Mouse (Mus musculus) T-cell, adult 2 months (primary cell): Measurements from ENCODE around the gene Unc13a.

ENCODE experiments used
- DNase-seq: peaks from one replicate; pipeline ENCODE4 v3.0.0; 2022; ENCODE audit warnings: low spot score

The Unc13a gene

DNA sequence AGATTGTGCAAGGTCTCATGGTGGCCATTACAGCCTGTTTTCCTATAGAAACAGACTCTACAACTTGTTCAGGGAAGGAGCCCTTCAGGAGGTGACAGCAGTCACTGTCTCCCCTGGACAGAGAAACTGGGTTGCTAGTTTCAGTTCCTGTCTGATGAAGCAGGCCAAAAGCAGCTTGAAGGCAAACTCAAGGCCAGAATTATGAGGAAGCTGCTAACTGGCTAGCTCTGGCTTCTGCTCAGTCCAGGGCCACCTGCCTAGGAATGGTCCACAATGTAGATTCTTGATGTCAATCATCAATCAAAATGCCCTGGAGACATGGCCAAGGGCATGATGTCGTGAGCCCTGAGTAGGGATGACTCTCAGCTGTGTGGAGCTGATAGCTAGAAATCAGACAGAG lies 46.5 kb downstream of the Unc13a start:
- no peak for DNase-seq

DNA sequence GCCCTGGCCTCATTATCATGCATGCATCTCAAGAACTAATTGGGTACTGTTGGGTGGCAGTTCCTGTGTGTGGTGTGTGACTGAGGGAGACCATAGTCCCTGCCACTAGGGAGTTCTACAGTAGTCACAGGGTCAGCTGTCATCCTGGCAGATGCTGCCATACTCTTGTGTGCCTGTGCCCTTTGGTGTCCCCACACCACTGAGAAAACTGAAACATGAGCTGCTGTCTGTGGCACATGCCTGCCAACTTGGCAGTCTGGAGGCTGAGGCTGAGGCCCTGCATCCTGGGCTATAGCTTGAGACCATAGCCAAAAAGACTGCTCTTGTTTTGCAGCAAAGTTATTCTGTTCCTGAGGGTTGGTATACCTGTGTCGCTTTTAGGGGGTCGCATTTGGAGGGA lies 51.8 kb downstream of the Unc13a start:
- DNase-seq: no peak

DNA sequence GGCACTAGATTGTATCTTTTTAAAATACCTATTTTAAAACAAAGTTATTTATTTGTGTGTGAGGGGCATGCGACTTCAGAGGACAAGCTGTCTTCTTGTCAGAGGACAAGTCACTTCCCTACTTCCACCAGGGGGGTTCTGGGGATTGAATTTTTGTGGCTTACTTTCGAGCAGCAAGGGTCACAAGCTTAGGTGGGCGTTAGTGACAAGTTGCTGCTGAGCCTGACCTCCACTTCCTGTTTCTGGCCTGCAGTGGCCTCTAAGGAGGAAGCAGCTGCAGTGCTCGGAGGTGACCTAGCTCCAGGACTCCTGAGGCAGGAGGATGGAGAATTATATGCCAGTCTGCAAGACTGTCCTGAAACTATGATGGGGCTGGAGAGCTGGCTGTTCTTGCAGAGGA lies 58.1 kb downstream of the Unc13a start:
- no peak for DNase-seq

DNA sequence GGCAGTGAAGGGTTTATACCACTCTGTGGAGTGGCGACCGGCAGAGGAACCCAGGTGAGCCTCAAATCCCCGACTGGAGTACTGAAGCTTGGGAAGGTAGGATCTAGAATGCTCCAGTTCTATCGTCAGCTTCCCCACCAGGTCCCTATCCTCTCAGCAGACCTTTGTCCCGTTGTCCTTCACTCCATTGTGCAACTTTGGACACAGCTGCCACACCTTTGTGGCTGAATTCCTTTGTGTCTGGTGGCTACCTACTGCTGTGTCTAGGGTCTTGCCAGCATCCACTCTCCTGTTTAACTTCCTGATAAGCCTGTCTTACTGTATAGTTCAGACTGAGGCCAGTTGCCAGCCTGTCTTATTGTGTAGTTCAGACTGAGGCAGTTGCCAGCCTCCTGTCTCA lies 59.4 kb downstream of the Unc13a start:
- no peak for DNase-seq

DNA sequence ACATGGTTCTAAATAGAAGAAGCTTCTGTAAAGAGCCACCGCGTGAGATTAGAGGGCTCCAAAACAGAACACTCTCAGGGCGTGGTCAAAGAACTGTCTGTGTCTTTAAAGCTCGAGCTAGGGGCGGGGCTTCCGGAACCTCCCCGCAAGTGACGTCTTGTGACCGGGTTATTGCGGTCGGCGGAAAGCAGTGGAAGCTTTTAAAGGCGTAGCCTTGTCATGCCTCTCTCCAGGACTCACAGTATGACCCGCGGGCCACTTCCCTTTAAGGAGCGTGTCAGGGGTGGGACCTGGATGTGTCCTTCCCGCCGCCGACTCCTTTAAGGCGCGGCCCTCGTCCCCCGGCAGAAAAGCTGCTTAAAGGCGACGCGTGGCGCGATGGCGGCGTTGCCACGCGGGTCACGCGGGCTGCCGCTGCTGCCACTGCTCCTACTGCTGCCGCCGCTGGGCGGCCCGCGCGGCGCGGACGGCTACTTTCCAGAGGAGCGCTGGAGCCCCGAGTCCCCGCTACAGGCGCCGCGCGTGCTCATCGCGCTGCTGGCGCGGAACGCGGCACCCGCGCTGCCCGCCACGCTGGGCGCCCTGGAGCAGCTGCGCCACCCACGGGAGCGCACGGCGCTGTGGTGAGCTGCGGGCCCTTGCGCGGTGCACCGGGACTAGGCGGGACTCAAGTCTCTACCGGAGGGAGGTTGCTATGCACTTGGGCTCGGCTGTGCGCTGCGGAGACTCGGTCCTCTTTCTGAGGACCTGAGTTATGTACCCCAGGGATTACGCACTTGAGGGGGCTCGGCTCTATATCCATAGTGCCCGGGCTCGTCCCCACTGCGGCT lies 60.5 kb downstream of the Unc13a start, which contains the start of gene Colgalt1:
Gene Colgalt1 (plus strand): TSS at position 177 of the 830 bp plus-strand sequence.
- DNase-seq: peak; percentile 99

DNA sequence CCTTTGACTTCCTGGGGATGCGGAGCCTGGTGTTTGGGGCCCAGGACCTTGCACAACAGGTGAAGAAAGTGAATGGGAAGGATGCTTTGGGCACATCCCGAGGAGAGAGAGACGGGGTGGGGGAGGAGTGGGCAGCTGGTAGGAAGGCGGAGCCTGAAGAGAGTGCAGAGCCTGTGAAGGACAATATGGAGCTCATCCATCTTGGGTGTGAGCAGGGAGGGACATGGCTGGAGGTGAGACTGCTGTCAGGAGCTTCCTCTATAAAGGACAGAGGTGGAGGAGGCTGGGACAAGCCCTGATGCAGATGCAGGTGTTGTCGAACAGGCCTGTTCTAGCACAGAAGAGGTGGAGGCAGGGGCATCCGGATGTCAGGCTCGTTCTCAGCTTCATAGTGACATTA lies 67.5 kb downstream of the Unc13a start:
- no peak for DNase-seq

DNA sequence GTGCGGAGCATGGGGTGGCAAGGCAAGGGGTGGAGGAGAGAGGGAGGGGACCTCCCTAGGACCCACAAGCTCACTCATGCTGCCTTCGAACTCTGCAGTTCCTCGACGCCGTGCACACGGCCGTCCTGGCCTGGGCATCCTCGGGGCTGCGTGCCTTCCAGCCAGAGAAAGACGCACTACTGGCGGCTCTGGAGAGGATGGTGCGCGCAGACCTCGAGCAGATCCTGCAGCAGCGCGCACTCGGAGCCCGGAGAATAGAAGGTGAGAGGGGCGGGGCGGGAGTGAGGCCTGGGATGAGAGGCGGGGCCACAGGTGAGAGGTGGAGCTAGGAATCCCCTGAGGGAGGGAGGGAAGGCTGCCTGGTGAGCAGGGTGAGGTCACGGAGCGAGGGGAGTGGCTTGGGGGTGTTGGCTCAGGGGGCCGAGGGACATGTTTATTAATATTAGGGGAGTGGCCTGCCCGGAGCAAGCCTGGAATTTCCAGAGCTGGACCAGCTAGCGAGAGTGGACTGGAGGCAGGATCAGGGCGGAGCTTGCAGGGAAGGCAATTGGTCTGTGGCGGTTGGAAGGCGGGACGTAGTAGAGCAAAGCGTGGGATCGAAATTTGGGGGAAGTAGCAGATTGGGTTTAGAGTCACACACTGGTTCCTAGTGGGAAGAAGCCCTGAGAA lies 68.8 kb downstream of the Unc13a start:
- no peak for DNase-seq

DNA sequence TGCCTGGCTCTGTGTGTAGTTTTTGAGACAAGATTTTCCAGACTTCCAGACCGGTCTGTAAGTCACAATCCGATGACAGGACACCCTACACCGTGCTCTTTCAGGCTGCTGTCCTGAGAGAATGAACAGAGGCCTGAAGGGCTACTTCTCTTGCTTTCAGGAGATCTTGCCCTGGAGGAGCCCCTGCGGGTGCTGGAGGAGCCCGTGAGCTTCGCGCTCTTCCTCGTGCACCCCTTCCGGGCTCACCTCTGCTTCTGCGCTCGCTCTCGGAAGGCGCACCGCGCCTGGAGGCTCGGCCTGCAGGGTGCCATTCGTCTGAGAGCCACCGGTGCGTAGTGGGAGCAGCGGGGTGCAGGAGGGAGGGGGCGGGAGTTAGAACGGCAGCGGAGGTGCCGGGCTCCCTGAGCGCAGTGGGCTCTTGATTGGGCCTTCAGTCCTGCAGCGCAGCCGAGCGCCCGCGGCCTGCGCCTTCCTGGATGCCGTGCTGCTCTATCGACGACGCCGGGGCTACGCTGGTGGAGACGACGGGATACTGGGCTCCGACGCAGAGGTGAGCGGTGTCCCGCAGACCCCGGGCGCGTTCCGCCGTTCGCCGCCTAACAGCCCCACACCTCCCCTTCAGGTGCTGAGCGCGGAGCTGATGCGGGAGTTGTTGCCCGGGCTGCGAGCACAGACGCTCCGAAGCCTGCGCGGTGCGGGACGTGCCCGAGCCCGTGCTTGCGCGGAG lies 69.5 kb downstream of the Unc13a start:
- DNase-seq: peak; percentile 22

DNA sequence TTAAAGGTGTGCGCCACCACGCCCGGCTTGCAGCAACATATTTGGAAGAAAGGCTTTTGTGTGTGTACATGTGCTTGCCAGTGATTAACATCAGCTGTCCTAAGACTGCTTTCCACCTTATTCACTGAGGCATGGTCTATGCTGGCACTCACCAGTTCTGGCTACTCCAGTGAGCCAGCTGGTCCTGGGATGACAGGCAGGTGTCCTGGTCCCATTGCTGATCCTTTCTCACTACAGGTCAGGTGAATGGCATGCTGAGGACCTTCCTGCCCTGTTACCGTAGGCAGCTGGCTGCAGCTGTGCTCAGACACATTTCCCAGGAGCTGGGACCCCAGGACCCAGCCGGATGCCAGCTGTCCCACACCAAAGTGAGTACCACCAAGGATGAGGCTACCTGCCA lies 72.7 kb downstream of the Unc13a start:
- no peak for DNase-seq

DNA sequence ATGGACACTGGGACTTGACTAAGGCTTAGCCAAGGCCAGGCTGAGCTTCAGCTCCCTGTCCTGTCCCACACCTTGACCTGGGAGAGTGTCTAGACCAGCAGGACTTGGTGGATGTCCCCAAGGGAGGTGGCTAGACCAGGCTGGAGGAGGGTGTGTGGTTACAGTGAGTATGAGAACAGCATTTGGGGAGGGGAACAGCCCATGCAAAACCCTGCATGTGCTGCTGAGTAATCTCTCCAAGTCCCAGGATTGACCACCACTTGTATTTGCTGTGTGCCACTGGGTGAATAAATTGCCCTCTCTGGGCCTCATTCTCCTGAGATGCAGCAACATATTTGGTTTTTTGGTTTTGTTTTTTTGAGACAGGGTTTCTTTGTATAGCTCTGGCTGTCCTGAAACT lies 73.2 kb downstream of the Unc13a start:
- no peak for DNase-seq

DNA sequence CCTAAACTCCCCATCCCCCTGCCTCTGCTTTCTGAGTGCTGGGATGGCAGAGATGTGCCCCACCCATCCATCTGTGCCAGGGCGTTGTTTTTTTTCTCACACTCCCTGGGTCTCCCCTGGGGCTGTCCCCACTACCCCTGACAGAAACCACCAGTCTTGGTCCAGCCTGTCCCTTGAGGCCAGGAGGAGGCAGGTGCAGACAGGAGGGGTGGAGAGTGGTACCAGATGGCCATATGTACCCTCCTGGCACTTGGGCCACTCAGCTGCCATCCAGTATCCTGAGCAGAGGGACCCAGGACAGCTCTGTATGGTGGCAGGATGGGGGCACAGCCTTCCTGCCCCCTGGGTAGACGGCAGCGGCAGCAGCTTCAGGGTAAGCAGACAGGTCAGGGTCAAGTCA lies 74.1 kb downstream of the Unc13a start, which contains the start of gene Fam129c:
Gene Fam129c (plus strand): TSS at position 198 of the 400 bp plus-strand sequence.
- no peak for DNase-seq

DNA sequence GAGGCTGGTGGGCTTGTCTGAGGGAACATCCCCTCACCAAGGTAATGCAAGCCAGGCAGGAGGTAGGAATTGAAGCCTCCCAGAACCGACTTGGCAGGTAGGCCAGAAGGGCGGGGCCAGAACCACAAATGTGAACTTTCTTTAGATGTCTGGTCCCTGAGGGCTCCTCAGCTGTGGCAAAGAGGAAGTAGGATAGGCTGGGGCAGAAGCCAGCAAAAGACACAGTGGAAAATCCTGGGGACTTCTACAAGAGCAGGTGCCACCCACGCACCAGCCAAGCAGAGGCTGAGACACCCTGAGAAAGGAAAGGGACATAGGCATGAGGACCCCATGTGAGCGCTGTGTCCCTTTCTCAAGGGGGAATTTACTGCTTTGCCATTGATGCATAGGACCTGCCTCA lies 74.8 kb downstream of the Unc13a start:
- DNase-seq: no peak

DNA sequence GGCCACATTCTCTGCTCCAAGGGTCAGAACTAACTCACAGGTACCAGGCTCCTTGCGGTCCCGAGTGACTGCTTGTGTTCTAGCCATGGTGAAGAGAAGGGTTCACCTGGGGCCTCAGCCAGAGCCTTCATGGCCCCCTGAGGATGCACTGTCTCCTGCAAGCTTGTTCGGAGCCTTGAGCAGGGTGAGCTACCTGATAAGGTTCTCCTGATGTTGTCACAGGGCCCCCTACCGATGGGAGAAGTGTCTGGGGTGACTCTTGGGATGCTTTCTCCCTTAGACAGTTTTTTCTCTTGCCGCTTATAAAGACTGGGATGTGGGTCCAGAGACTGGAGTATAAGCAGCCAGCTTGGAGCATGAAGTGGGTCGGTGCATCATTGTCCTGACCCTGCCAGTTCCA lies 75.2 kb downstream of the Unc13a start:
- DNase-seq: no peak

DNA sequence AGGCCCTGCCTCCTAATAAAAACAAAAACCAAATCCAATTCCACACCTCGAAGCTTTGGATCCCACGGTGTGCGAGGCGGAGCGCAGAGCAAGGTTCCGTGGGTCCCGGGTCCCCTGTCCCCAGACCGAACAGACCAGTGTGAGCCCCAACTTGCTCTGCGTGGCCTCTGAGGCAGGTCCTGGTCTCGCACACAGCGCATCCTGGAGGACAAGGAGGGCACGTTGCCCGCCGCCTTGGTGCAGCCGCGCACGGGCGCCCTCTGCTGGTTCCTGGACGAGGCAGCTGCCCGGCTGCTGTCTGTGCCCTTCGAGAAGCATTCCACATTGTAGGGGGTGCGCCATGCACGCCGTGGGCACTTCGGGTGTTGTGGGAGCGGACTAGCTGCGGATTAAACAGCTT lies 75.7 kb downstream of the Unc13a start:
- peak; percentile 87 for DNase-seq

DNA sequence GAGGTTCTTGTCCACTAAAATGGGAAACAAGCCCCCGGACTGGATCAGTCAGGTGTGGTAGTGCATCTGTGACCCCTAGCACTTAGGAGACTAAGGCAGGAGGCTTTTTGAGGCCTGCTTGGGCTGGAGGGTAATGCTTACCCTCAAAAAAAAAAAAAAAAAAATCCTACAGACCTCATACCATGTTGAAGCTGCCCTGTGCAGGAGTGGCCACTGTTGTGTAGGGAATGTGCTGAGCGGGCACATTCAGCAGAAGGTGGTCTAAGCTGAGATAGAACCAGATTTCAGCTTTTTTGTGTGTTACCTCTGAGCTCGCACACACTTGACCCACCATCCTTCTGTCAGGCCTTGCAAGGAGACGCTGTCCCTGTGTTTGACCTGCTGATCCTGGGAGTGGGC lies 77.2 kb downstream of the Unc13a start:
- DNase-seq: no peak

DNA sequence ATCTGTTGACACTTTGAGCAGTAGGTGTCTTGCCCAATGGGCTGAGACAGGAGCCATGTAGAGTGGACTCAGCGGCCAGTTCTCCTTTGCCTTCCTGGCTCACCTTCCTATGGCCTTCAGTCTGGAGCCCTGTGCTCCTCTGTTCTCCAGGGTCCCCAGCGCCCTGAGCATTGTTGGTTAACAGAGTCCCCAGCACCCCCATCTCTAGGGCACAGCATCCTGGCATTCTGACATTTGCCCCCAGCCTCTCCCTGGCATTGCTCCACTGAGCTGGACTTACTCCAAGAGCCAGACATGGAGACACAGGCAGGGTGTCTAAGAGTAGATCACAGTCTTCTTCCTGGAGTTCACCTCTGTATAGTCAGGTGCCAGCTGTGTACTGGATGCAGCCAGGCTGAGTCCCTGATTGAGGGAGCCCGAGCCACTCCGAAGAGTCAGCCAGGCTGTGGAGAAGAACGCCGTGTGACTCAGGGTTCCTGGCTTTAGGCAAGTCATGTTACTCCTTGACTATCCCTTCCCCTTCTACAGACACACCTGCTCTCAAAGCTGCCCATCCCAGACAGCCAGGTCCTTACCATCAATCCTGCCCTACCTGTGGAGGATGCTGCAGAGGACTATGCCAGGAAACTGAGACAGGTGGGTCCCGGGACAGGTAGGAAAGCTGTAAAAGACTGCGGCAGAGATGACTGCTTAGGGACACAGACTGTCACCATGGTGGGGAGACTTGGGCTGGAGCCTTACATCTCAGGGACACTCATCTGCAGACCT lies 77.8 kb downstream of the Unc13a start:
- DNase-seq: no peak

DNA sequence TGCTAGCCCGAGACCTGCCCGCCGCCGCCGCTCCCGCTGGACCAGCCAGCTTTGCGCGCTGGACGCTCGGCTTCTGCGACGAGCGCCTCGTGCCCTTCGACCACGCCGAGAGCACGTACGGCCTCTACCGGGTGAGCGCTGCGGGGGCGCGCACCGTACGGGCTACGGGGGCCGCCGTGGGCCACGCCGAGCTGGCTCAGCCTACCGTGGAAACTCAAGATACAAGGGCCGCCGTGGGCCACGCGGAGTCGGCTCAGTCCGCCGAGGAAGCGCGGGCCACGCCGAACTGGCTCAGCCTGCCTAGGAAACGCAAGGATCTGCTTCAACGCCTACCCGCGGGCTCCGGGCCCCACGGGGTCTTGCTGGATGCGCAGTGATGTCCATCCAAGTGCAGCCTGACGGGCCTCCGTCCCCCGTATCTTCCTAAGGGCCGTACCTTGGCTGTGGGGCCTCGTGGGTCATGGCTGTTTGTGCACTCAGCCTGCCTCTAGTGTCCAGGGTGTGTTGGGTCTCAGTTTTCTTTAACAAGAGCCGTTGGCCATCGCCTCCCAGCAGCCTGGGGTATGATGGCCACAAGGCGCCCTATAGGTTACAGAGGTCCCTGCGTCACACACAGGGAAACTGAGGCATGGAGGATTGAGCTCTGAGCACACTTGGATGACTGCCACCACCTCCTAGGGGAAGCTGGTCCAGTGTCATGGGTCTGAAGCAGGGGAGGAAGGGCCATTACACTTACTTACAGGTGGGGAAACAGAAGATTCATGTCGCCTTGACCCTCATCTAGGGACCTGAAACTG lies 79.0 kb downstream of the Unc13a start:
- peak; percentile 54 for DNase-seq

DNA sequence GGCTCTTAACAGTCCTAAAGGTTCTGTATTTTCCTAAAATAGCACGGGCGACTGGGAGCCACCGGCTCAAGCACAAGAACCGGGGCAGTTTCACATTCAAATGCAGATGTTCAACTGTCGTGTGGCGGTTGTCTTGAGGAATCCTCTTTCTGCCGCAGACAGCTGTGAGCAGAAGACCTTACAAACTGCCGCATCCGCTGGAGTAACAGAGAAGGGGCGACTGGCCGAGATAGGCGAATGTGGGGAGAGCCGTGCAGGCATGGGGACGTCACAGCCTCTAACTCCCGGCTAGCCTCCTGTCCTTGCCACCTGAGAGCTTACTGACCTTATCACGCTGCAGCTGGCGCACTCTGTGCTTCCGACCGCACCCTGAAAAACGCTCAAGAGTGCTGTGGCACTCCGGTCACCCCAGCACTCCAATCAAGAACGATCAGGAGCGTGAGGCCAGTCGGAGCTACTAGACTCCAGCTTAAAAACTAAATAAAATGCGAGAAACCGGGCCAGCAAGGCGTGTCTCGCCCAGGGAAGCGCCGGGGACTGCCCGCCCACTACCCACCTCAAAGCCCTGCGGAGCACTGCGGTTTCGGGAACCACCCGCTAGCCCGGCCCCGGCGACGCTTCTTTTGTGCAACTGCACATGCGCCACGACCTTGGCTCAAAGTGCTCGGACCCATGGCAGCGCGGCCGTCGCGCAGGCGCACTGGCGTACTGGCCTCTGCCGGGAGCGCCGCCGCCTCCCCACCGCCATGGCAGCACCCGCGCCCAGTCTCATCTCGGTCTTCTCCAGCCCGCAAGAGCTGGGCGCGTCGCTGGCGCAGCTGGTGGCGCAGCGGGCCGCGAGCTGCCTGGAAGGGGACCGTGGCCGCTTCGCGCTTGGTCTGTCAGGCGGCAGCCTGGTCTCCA lies 79.8 kb downstream of the Unc13a start, which contains the start of gene Pgls:
Gene Pgls (plus strand): TSS at position 706 of the 903 bp plus-strand sequence.
- peak; percentile 81 for DNase-seq

DNA sequence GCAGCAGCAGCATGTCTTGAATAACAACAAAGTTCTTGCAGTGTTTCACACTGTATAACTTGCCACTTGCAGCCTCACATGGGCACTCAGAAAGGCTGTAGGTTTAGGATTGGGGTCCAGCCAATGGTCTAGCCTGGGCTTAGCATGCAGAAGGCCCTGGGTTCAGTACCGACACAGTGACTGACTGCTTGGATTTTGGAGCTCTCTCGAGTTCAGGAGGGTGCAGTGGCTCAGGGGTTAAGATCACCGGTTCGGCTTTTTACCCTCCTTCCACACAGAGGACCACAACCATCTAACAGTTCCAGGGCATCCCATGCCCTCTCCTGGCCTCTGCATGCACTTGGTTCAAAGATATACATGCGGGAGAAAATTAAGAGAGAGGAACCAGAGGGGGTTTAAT lies 80.5 kb downstream of the Unc13a start:
- no peak for DNase-seq

DNA sequence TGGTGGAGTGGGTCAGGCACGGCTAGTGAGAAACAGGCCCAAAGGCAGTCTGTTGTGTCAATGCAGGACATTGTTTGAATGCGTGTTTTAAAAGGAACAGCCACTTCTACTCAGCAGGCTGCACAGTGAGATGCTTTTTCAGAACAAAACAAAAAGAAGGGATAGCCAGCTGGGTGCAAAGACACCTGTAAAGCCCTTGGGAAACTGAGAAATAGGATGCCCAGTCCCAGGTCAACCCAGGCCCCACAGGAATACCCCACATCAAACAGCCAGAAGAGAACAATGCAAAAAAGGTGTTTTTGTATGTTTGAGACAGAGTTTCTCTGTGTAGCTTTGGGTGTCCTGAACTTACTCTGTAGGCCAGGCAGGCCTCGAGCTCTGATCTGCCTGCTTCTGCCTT lies 82.8 kb downstream of the Unc13a start:
- no peak for DNase-seq
